Mouse (Mus musculus) c-Kit-negative CD71-positive TER-119-positive erythroid progenitor cells, embryonic 14.5 days (primary cell): ENCODE results near the gene Mindy4b-ps.

Source experiments
- DNase-seq: peaks from one replicate; pipeline ENCODE4 v3.0.0-alpha.2; 2013; ENCODE audit warnings: low read depth, low spot score

Gene Mindy4b-ps

GRCm38 (mm10) chr3:58785863-58786262, 36.2 kb downstream of the Mindy4b-ps start:
- no peak for DNase-seq

GRCm38 (mm10) chr3:58784219-58785092, 37.7 kb downstream of the Mindy4b-ps start:
- no peak for DNase-seq

GRCm38 (mm10) chr3:58783602-58784218, 38.4 kb downstream of the Mindy4b-ps start:
- DNase-seq: no peak

GRCm38 (mm10) chr3:58756429-58756828, 65.7 kb downstream of the Mindy4b-ps start:
- DNase-seq: no peak

GRCm38 (mm10) chr3:58755769-58756168, 66.3 kb downstream of the Mindy4b-ps start:
- DNase-seq: no peak

GRCm38 (mm10) chr3:58754361-58754760, 67.8 kb downstream of the Mindy4b-ps start:
- DNase-seq: no peak

GRCm38 (mm10) chr3:58751818-58752620, 70.1 kb downstream of the Mindy4b-ps start:
- no peak for DNase-seq

- no peak for DNase-seq
Measured at GRCm38 (mm10) chr3:58748724-58749123, 73.4 kb downstream of the Mindy4b-ps start.

GRCm38 (mm10) chr3:58747924-58748323, 74.2 kb downstream of the Mindy4b-ps start:
- DNase-seq: no peak

GRCm38 (mm10) chr3:58739536-58739935, 82.6 kb downstream of the Mindy4b-ps start:
- DNase-seq: no peak
